Mouse (Mus musculus): Measurements from ENCODE around the gene Xpo5. TPM values are rescaled to one million over a fixed set of nuclear protein-coding genes. Genes with fewer than 3 reads are reported as not detected.

The Xpo5 gene
- total RNA-seq, 1 experiment: 63.2 TPM

DNA sequence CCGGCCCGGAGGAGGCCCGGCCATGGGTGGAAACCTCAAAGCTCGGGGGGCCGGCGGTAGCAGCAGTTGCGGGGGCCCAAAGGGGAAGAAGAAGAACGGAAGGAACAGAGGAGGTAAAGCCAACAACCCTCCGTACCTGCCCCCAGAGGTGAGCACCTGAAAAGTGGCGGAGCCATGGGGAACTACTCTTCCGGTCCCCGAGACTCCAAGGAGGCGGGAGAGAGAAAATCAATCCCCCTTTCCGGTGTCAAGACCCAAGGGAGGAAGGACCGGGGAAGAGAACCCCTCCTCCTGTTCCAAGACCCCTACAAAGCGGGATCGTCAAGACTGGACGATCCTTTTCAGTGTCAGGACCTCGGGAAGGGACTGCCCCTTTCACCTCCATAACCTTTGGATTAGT, 41.4 kb upstream of the Xpo5 start:
- H3K9me3 ChIP-seq (ENCODE audit: control insufficient read depth, insufficient read depth, low read depth, low read length): no peaks in the 10 kb centered on the region
- peaks cover 0 to 8% of the 10 kb centered on the region in 2 experiments; a peak in 1 of 4 replicates for H3K4me1 ChIP-seq (ENCODE audit: control insufficient read depth in 2 of 2, insufficient read depth in 2 of 2, low read length in 2 of 2, poor library complexity in 1 of 2)
- TF ChIP-seq ZC3H11A (IDR thresholded peaks at IDR 0.05; ENCODE audit: borderline replicate concordance, low read depth, low read length) (no peak), CHD2 (IDR thresholded peaks at IDR 0.05; ENCODE audit: low read depth, low read length) (no peak), MAFK (IDR thresholded peaks at IDR 0.05; ENCODE audit: insufficient read depth, low read depth, low read length) (no peak), ZNF384 (IDR thresholded peaks at IDR 0.05; ENCODE audit: low read depth, low read length) (no peak), HCFC1 (IDR thresholded peaks at IDR 0.05; ENCODE audit: borderline replicate concordance, insufficient read depth, low read length) (no peak)
- H3K4me3 ChIP-seq (ENCODE audit: insufficient read depth in 1 of 2, low read depth in 1 of 2, low read length in 2 of 2, poor library complexity in 1 of 2, severe bottlenecking in 1 of 2): peak overlapping the region; percentile 76 to 83
- H3K36me3 ChIP-seq (ENCODE audit: control insufficient read depth, insufficient read depth, low read length, poor library complexity, severe bottlenecking): peaks cover 8% of the 10 kb centered on the region; the same call in 1 of the 2 replicates
- H3K9ac ChIP-seq (ENCODE audit: insufficient read depth, low read depth, low read length, poor library complexity, severe bottlenecking): peak overlapping the region; percentile 86
- in situ Hi-C loops (cut with MboI; ENCODE audit: low sequenced_read_pairs in 2 of 2, unreplicated experiment in 2 of 2): no loop called here
- peak overlapping the region; percentile 31; the same call in 1 of the 2 replicates for H3K27ac ChIP-seq (ENCODE audit: insufficient read depth, low read depth, low read length, poor library complexity, severe bottlenecking)
- DNase-seq (ENCODE audit: low read depth, low spot score): no peak

DNA sequence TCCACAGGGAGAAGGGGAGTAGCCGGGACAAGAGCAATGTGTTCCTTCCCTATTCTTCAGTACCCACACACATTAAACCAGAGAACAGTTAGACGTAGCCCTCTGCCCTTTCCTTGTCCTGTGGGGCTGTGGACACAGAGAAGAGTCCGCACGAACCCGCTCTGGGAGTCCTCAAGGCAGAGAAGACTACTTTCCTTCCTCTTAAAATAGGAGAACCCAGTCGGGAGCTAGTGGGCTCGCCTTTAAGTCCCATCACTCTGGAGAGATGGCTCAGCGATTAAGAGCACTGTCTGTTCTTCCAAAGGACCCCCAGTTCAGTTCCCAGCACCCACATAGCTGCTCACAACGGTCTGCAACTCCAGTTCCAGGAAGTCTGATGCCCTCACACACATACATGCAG, 40.9 kb upstream of the Xpo5 start:
- TF ChIP-seq MAFK (IDR thresholded peaks at IDR 0.05; ENCODE audit: insufficient read depth, low read depth, low read length): no peak
- in situ Hi-C loops (cut with MboI; ENCODE audit: low sequenced_read_pairs in 2 of 2, unreplicated experiment in 2 of 2): no loop called here
- peak overlapping the region; percentile 86 for H3K9ac ChIP-seq (ENCODE audit: insufficient read depth, low read depth, low read length, poor library complexity, severe bottlenecking)
- peak overlapping the region; percentile 76 to 83 for H3K4me3 ChIP-seq (ENCODE audit: insufficient read depth in 1 of 2, low read depth in 1 of 2, low read length in 2 of 2, poor library complexity in 1 of 2, severe bottlenecking in 1 of 2)
- no peak overlapping the region for H3K27ac ChIP-seq (ENCODE audit: insufficient read depth, low read depth, low read length, poor library complexity, severe bottlenecking)
- no peaks in the 10 kb centered on the region for H3K9me3 ChIP-seq (ENCODE audit: control insufficient read depth, insufficient read depth, low read depth, low read length)
- peaks cover 12% of the 10 kb centered on the region; the same call in 1 of the 2 replicates for H3K36me3 ChIP-seq (ENCODE audit: control insufficient read depth, insufficient read depth, low read length, poor library complexity, severe bottlenecking)
- peaks cover 0 to 7% of the 10 kb centered on the region in 2 experiments; a peak in 1 of 4 replicates for H3K4me1 ChIP-seq (ENCODE audit: control insufficient read depth in 2 of 2, insufficient read depth in 2 of 2, low read length in 2 of 2, poor library complexity in 1 of 2)
- DNase-seq (ENCODE audit: low read depth, low spot score): no peak

DNA sequence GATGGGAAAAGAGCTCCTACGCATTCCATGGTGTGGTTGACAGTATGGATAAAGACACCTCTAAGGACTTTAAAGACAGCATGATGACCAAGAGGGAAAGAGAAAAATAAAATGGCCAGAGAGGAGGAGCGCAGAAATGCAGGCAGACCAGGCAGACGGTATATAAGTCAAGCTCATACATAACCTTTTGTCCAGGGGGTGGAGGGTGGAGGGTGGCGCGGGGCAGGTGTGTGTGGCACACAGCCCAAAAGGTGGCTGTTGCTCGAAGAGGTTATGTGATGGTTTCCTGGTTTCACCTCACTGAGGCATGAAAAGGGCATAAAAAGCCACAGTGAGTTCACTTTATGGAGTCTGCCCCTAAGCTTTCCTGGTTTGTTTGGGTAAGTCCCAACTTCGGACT, 40.0 kb upstream of the Xpo5 start:
- Histone ChIP-seq H3K4me1 (ENCODE audit: control insufficient read depth in 2 of 2, insufficient read depth in 2 of 2, low read length in 2 of 2, poor library complexity in 1 of 2) (peaks cover under 1 to 3% of the 10 kb centered on the region in 2 experiments; a peak in 1 of 4 replicates), H3K9ac (ENCODE audit: insufficient read depth, low read depth, low read length, poor library complexity, severe bottlenecking) (no peak overlapping the region), H3K27ac (ENCODE audit: insufficient read depth, low read depth, low read length, poor library complexity, severe bottlenecking) (no peak overlapping the region), H3K4me3 (ENCODE audit: insufficient read depth in 1 of 2, low read depth in 1 of 2, low read length in 2 of 2, poor library complexity in 1 of 2, severe bottlenecking in 1 of 2) (no peak overlapping the region), H3K9me3 (ENCODE audit: control insufficient read depth, insufficient read depth, low read depth, low read length) (no peaks in the 10 kb centered on the region), H3K36me3 (ENCODE audit: control insufficient read depth, insufficient read depth, low read length, poor library complexity, severe bottlenecking) (peaks cover 12% of the 10 kb centered on the region; the same call in 1 of the 2 replicates)
- TF ChIP-seq HCFC1 (IDR thresholded peaks at IDR 0.05; ENCODE audit: borderline replicate concordance, insufficient read depth, low read length): no peak
- TF ChIP-seq ZC3H11A (IDR thresholded peaks at IDR 0.05; ENCODE audit: borderline replicate concordance, low read depth, low read length): no peak
- TF ChIP-seq ZNF384 (IDR thresholded peaks at IDR 0.05; ENCODE audit: low read depth, low read length): no peak
- TF ChIP-seq MAFK (IDR thresholded peaks at IDR 0.05; ENCODE audit: insufficient read depth, low read depth, low read length): no peak
- no peak for TF ChIP-seq CHD2 (IDR thresholded peaks at IDR 0.05; ENCODE audit: low read depth, low read length)
- in situ Hi-C loops (cut with MboI; ENCODE audit: low sequenced_read_pairs in 2 of 2, unreplicated experiment in 2 of 2): no loop called here
- no peak for DNase-seq (ENCODE audit: low read depth, low spot score)

DNA sequence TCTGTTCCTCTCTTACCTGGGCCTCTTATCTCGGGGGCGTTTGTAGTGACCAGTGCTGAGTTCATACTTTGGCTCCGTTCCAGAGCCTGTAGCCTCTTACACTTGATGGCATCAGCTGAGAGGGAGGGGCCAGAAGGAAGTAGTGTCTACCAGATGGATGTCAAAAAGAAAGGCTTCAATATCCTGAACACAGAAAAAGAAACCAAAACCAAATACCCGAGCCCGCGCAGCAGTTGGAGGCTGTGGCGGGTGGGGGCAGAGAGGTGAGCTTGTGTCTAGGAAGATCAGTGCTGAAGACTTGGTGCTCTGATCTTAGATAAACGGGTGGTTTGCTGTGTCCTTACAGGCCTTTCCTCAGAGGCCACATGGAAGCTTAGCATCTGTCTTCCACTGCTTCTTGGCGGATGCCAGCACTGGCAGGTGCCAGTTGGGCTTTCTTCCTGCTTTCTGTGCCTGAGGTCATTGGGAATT, 39.6 kb upstream of the Xpo5 start:
- no peak overlapping the region for H3K4me3 ChIP-seq (ENCODE audit: insufficient read depth in 1 of 2, low read depth in 1 of 2, low read length in 2 of 2, poor library complexity in 1 of 2, severe bottlenecking in 1 of 2)
- H3K36me3 ChIP-seq (ENCODE audit: control insufficient read depth, insufficient read depth, low read length, poor library complexity, severe bottlenecking): peaks cover 16% of the 10 kb centered on the region; the same call in 1 of the 2 replicates

DNA sequence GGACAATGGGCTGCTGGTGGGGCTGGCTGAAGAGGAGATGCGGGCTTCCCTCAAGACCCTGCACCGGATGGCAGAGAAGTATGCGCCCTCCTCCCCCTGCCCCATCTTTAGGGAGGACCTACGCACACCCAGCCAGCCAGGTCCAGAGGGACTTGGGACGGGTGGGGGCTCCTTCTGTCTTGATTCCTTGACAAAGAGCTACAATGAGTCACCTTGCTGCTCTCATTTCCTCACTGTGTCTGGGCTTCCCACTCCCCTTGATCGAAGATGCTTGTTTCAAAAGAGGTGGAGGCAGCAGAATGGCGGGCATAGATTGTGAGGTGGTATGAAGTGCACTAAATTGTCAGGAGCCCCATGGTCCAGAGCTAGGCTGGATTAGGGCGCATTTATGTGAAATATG, 38.3 kb upstream of the Xpo5 start:
- H3K36me3 ChIP-seq (ENCODE audit: control insufficient read depth, insufficient read depth, low read length, poor library complexity, severe bottlenecking): peaks cover 23% of the 10 kb centered on the region; the same call in 1 of the 2 replicates
- H3K4me3 ChIP-seq (ENCODE audit: insufficient read depth in 1 of 2, low read depth in 1 of 2, low read length in 2 of 2, poor library complexity in 1 of 2, severe bottlenecking in 1 of 2): no peak overlapping the region
- peaks cover 1 to 3% of the 10 kb centered on the region in 2 experiments; a peak in 1 of 4 replicates for H3K4me1 ChIP-seq (ENCODE audit: control insufficient read depth in 2 of 2, insufficient read depth in 2 of 2, low read length in 2 of 2, poor library complexity in 1 of 2)
- no peak overlapping the region for H3K9ac ChIP-seq (ENCODE audit: insufficient read depth, low read depth, low read length, poor library complexity, severe bottlenecking)
- no peak overlapping the region for H3K27ac ChIP-seq (ENCODE audit: insufficient read depth, low read depth, low read length, poor library complexity, severe bottlenecking)
- TF ChIP-seq CHD2 (IDR thresholded peaks at IDR 0.05; ENCODE audit: low read depth, low read length) (no peak), ZC3H11A (IDR thresholded peaks at IDR 0.05; ENCODE audit: borderline replicate concordance, low read depth, low read length) (no peak), ZNF384 (IDR thresholded peaks at IDR 0.05; ENCODE audit: low read depth, low read length) (no peak), HCFC1 (IDR thresholded peaks at IDR 0.05; ENCODE audit: borderline replicate concordance, insufficient read depth, low read length) (no peak), MAFK (IDR thresholded peaks at IDR 0.05; ENCODE audit: insufficient read depth, low read depth, low read length) (no peak)
- H3K9me3 ChIP-seq (ENCODE audit: control insufficient read depth, insufficient read depth, low read depth, low read length): no peaks in the 10 kb centered on the region
- in situ Hi-C loops (cut with MboI; ENCODE audit: low sequenced_read_pairs in 2 of 2, unreplicated experiment in 2 of 2): no loop called here
- DNase-seq (ENCODE audit: low read depth, low spot score): no peak

More for the DNA sequence above, 39.6 kb upstream of the Xpo5 start:
- no peak overlapping the region for H3K9ac ChIP-seq (ENCODE audit: insufficient read depth, low read depth, low read length, poor library complexity, severe bottlenecking)
- no peaks in the 10 kb centered on the region for H3K9me3 ChIP-seq (ENCODE audit: control insufficient read depth, insufficient read depth, low read depth, low read length)
- TF ChIP-seq CHD2 (IDR thresholded peaks at IDR 0.05; ENCODE audit: low read depth, low read length) (no peak), ZC3H11A (IDR thresholded peaks at IDR 0.05; ENCODE audit: borderline replicate concordance, low read depth, low read length) (no peak), ZNF384 (IDR thresholded peaks at IDR 0.05; ENCODE audit: low read depth, low read length) (no peak), HCFC1 (IDR thresholded peaks at IDR 0.05; ENCODE audit: borderline replicate concordance, insufficient read depth, low read length) (no peak), MAFK (IDR thresholded peaks at IDR 0.05; ENCODE audit: insufficient read depth, low read depth, low read length) (no peak)
- no peak for DNase-seq (ENCODE audit: low read depth, low spot score)
- H3K4me1 ChIP-seq (ENCODE audit: control insufficient read depth in 2 of 2, insufficient read depth in 2 of 2, low read length in 2 of 2, poor library complexity in 1 of 2): peaks cover 1 to 3% of the 10 kb centered on the region in 2 experiments; a peak in 1 of 4 replicates
- in situ Hi-C loops (cut with MboI; ENCODE audit: low sequenced_read_pairs in 2 of 2, unreplicated experiment in 2 of 2): no loop called here
- H3K27ac ChIP-seq (ENCODE audit: insufficient read depth, low read depth, low read length, poor library complexity, severe bottlenecking): no peak overlapping the region

All from ES-E14 (cell line).